ENCODE assay signal across 9 mouse cellular contexts in genomic region chr6:72401875-72402274, GRCm38 (mm10). TPM values are rescaled to one million over a fixed set of nuclear protein-coding genes. Genes with fewer than 3 reads are reported as not detected.
DNase-seq lines count a peak whose midpoint lies in the region; TF ChIP-seq lines count a peak whose summit lies in the region.
"Had no signal": no experiment of that assay in that cellular context is flagged by ENCODE, and none has a peak within 500 bp of the region (broad histone marks: within the 10 kb centered on the region; RNA-seq: fewer than 3 reads in every experiment).

No protein-coding gene starts in this region.

- no peaks in the 10 kb centered on the region for H3K36me3 ChIP-seq in heart, embryonic 10.5 days

- intact Hi-C loops in heart, postnatal 10 days (cut with DNase I) = no loop called here
- intact Hi-C loops in left cerebral cortex, adult 2 months (cut with DNase I) = no loop called here

- peak; percentile 74 to 92 for DNase-seq in heart, adult 18-20 months
- DNase-seq in heart, embryonic 10.5 days (ENCODE audit: low spot score) = no peak
- DNase-seq in adipocyte (ENCODE audit: low spot score) = peak; percentile 85
- peak; percentile 75 for DNase-seq in embryo, embryonic 10 days (ENCODE audit: low spot score)
- DNase-seq in heart, postnatal 10 days = peak; percentile 78 to 88
- DNase-seq in left cerebral cortex, adult 2 months (ENCODE audit: extremely low spot score in 1 of 2, low spot score in 2 of 2) = peak; percentile 63 to 67
- DNase-seq in mesoderm, embryonic 11.5 days (ENCODE audit: low read depth, low spot score) = peak; percentile 77
- DNase-seq in spleen, postnatal 14 days (ENCODE audit: low spot score in 2 of 2) = peak; percentile 69 to 76

- peak; percentile 86 for TF ChIP-seq CTCF in left cerebral cortex, adult 2 months (IDR thresholded peaks at IDR 0.05)

- no peak overlapping the region for H3K4me3 ChIP-seq in heart, embryonic 10.5 days
- no peak overlapping the region for H3K4me3 ChIP-seq in left cerebral cortex, adult 2 months
- H3K4me3 ChIP-seq: megakaryocyte, embryonic 14.5 days had no signal

- no peaks in the 10 kb centered on the region for H3K4me1 ChIP-seq in heart, embryonic 10.5 days

- WGBS in heart, embryonic 10.5 days = 29% methylated on average over 7 of the region's 7 CpGs

- H3K27me3 ChIP-seq in heart, embryonic 10.5 days (ENCODE audit: insufficient read depth, poor library complexity, severe bottlenecking) = no peaks in the 10 kb centered on the region
- H3K27me3 ChIP-seq: megakaryocyte, embryonic 14.5 days had no signal

- no peak overlapping the region for H3K27ac ChIP-seq in heart, embryonic 10.5 days
- H3K27ac ChIP-seq in left cerebral cortex, adult 2 months = no peak overlapping the region

- H3K9me3 ChIP-seq in heart, embryonic 10.5 days = no peaks in the 10 kb centered on the region
- H3K9me3 ChIP-seq: megakaryocyte, embryonic 14.5 days had no signal

RNA-seq across cellular contexts. Expression of gene Vamp8, which starts 11.4 kb away (rescaled TPM):
- total RNA-seq in heart, adult 18-20 months (2021) = 10 to 100 TPM; 70.0 to 79.6 TPM
- polyA plus RNA-seq in heart, embryonic 10.5 days (2016; fragmentation: Nextera tagmentation; extraction: Ambion mirVana) = 130 and 137 TPM in 2 replicates
- 100 to 1,000 TPM in 1 of 2 experiments, 10 to 100 TPM in 1; 95.9 to 102 TPM for total RNA-seq in heart, postnatal 10 days (2021)
- 10 to 100 TPM; 11.7 to 15.4 TPM for total RNA-seq in left cerebral cortex, adult 2 months (2021)

RNA-seq across cellular contexts. Expression of gene Ggcx, which starts 12.2 kb away (rescaled TPM):
- total RNA-seq in heart, adult 18-20 months (2021) = 10 to 100 TPM; 26.0 to 34.2 TPM
- polyA plus RNA-seq in heart, embryonic 10.5 days (2016; fragmentation: Nextera tagmentation; extraction: Ambion mirVana) = 28.6 and 29.2 TPM in 2 replicates
- 10 to 100 TPM; 24.5 to 27.7 TPM for total RNA-seq in heart, postnatal 10 days (2021)
- total RNA-seq in left cerebral cortex, adult 2 months (2021) = 10 to 100 TPM; 25.7 to 26.9 TPM

RNA-seq across cellular contexts. Expression of gene Vamp5, which starts 21.6 kb away (rescaled TPM):
- total RNA-seq in heart, adult 18-20 months (2021) = 10 to 100 TPM; 48.9 to 61.5 TPM
- polyA plus RNA-seq in heart, embryonic 10.5 days (2016; fragmentation: Nextera tagmentation; extraction: Ambion mirVana) = 40.5 and 44.7 TPM in 2 replicates
- 10 to 100 TPM; 46.5 to 57.8 TPM for total RNA-seq in heart, postnatal 10 days (2021)
- total RNA-seq in left cerebral cortex, adult 2 months (2021) = 1 to 10 TPM; 6.3 to 6.8 TPM

RNA-seq across cellular contexts. Expression of gene Rnf181, which starts 35.1 kb away (rescaled TPM):
- total RNA-seq in heart, adult 18-20 months (2021) = 10 to 100 TPM; 37.5 to 41.6 TPM
- 119 and 127 TPM in 2 replicates for polyA plus RNA-seq in heart, embryonic 10.5 days (2016; fragmentation: Nextera tagmentation; extraction: Ambion mirVana)
- 10 to 100 TPM; 45.6 to 51.5 TPM for total RNA-seq in heart, postnatal 10 days (2021)
- 10 to 100 TPM; 75.7 to 75.9 TPM for total RNA-seq in left cerebral cortex, adult 2 months (2021)

RNA-seq across cellular contexts. Expression of gene Mat2a, which starts 37.5 kb away (rescaled TPM):
- 100 to 1,000 TPM; 130 to 166 TPM for total RNA-seq in heart, adult 18-20 months (2021)
- polyA plus RNA-seq in heart, embryonic 10.5 days (2016; fragmentation: Nextera tagmentation; extraction: Ambion mirVana) = 353 and 387 TPM in 2 replicates
- total RNA-seq in heart, postnatal 10 days (2021) = 100 to 1,000 TPM; 204 to 226 TPM
- total RNA-seq in left cerebral cortex, adult 2 months (2021) = 100 to 1,000 TPM; 186 to 194 TPM

Comparison
In these comparisons a context has a peak if more than half of its experiments do, and no peak if none do; other contexts are left out.
1. RNA of gene Vamp8, which starts 11.4 kb away (total RNA-seq): 95.9 to 102 TPM in heart, postnatal 10 days and 70.0 to 79.6 TPM in heart, adult 18-20 months; 11.7 to 15.4 TPM in left cerebral cortex, adult 2 months; every median in the first group is over 4 times any median in the second.
2. RNA of gene Vamp5, which starts 21.6 kb away (total RNA-seq): 48.9 to 61.5 TPM in heart, adult 18-20 months and 46.5 to 57.8 TPM in heart, postnatal 10 days; 6.3 to 6.8 TPM in left cerebral cortex, adult 2 months; every median in the first group is over 4 times any median in the second.